Mouse (Mus musculus) heart, postnatal 0 days (tissue): ENCODE data around the gene Tbc1d10b. TPM values are rescaled to one million over a fixed set of nuclear protein-coding genes. Genes with fewer than 3 reads are reported as not detected.
A peak's percentile ranks its signal among the peaks of the same experiment; 100 is the strongest.

Experiments
- ATAC-seq: fragments of 200-750 bp; cut with Nextera tagmentation; 2 replicates; pipeline ENCODE4 v1.8.0; 2017; ENCODE audit warnings: low read depth, moderate number of reproducible peaks, moderate library complexity; ENCODE audit not compliant: insufficient read depth
- DNase-seq: peaks from one replicate; pipeline ENCODE4 v3.0.0-alpha.2; 2016; ENCODE audit warnings: low spot score
- H3K27ac ChIP-seq: fragments of 300-500 bp; sonication (generic); 2 replicates; pipeline ENCODE4 v1.5.1; 2014; ENCODE audit warnings: low read depth, mild to moderate bottlenecking
- H3K27me3 ChIP-seq: fragments of 300-500 bp; sonication (generic); 2 replicates; pipeline ENCODE4 v1.6.1; 2014; ENCODE audit warnings: low read length, mixed read lengths; ENCODE audit not compliant: control insufficient read depth, insufficient read depth
- H3K36me3 ChIP-seq: fragments of 300-500 bp; sonication (generic); replicated peaks from 2 replicates; pipeline ENCODE4 v1.6.1; 2014; ENCODE audit warnings: low read length, mixed read lengths; ENCODE audit not compliant: control insufficient read depth, insufficient read depth
- H3K4me1 ChIP-seq: fragments of 300-500 bp; sonication (generic); 2 replicates; pipeline ENCODE4 v1.6.1; 2014; ENCODE audit warnings: antibody characterized with exemption; ENCODE audit not compliant: control insufficient read depth, insufficient read depth
- H3K4me2 ChIP-seq: fragments of 300-500 bp; sonication (generic); 2 replicates; pipeline ENCODE4 v1.6.1; 2014; ENCODE audit warnings: low read depth, mild to moderate bottlenecking, low read length, moderate library complexity
- H3K4me3 ChIP-seq: fragments of 300-500 bp; sonication (generic); 2 replicates; pipeline ENCODE4 v1.5.1; 2014; ENCODE audit warnings: low read depth, low read length
- H3K9ac ChIP-seq: fragments of 300-500 bp; sonication (generic); replicated peaks from 2 replicates; pipeline ENCODE4 v1.6.1; 2014; ENCODE audit warnings: low read depth, low read length, mixed read lengths
- H3K9me3 ChIP-seq: fragments of 300-500 bp; sonication (generic); replicated peaks from 2 replicates; pipeline ENCODE4 v1.6.1; 2016; ENCODE audit warnings: low read length; ENCODE audit not compliant: control insufficient read depth
- CTCF ChIP-seq: IDR thresholded peaks from 2 replicates; pipeline ENCODE4 v1.5.1; 2016; ENCODE audit warnings: antibody characterized with exemption, control low read depth, low read depth
- EP300 ChIP-seq: IDR thresholded peaks from 2 replicates; pipeline ENCODE4 v1.6.1; 2016; ENCODE audit warnings: antibody characterized with exemption, low read depth
- WGBS: fragments of 180-500 bp; shearing (Covaris S2); extraction: QIAGEN DNeasy Blood & Tissue Kit; methylation state at CpG from one replicate; pipeline ENCODE4 v1.1.7; 2014; 5-methylcytosine and 5-hydroxymethylcytosine counted together
- polyA plus RNA-seq: library from polyadenylated mRNA; unstranded; fragments of >200 nt; fragmentation: Nextera tagmentation; extraction: Ambion mirVana; gene quantifications from 2 replicates; pipeline ENCODE4 v1.2.1, GENCODE M21; 2015
- total RNA-seq: library from RNA; depleted of rRNA; stranded (reverse); fragments of >200 nt; gene quantifications from 2 replicates; pipeline ENCODE4 v1.2.3, GENCODE M21; 2014; ENCODE audit warnings: low replicate concordance

The Tbc1d10b gene
- total and polyA plus RNA-seq, 2 experiments from 2014 or later = 10.8 to 45.3 TPM

- peak; percentile 25 for DNase-seq
- peak overlapping the region; percentile 93 for H3K27ac ChIP-seq
- H3K36me3 ChIP-seq = peaks cover 20% of the 10 kb centered on the region; the same call in 1 of the 2 replicates
- peak overlapping the region; percentile 87 for H3K4me2 ChIP-seq
- H3K9ac ChIP-seq = peak overlapping the region; percentile 81; the same call in 1 of the 2 replicates
- TF ChIP-seq CTCF = no peak
- TF ChIP-seq EP300 = no peak
- no peaks in the 10 kb centered on the region for H3K27me3 ChIP-seq
- H3K4me1 ChIP-seq = peaks cover 14% of the 10 kb centered on the region; the same call in 1 of the 2 replicates
- H3K9me3 ChIP-seq = no peaks in the 10 kb centered on the region
- WGBS = 31% methylated on average over 2 of the region's 2 CpGs
- H3K4me3 ChIP-seq = peak overlapping the region; percentile 66
- no peak for ATAC-seq
These were observed 35.1 kb upstream of the Tbc1d10b start for GRCm38 (mm10) chr7:127243361-127243867.

GRCm38 (mm10) chr7:127234777-127235176 is 26.5 kb upstream of the Tbc1d10b start:
- Histone ChIP-seq H3K27me3 (no peaks in the 10 kb centered on the region), H3K4me1 (peaks cover 9% of the 10 kb centered on the region), H3K4me3 (no peak overlapping the region), H3K36me3 (peaks cover 36% of the 10 kb centered on the region), H3K9ac (no peak overlapping the region), H3K4me2 (no peak overlapping the region), H3K27ac (no peak overlapping the region), H3K9me3 (no peaks in the 10 kb centered on the region)
- TF ChIP-seq EP300 = no peak
- no peak for TF ChIP-seq CTCF
- WGBS = 87% methylated on average over 2 of the region's 2 CpGs
- DNase-seq = no peak
- ATAC-seq = no peak

GRCm38 (mm10) chr7:127233765-127234164 is 25.5 kb upstream of the Tbc1d10b start:
- Histone ChIP-seq H3K27me3 (no peaks in the 10 kb centered on the region), H3K4me1 (peaks cover 9% of the 10 kb centered on the region), H3K9me3 (no peaks in the 10 kb centered on the region), H3K27ac (peak overlapping the region; percentile 93), H3K4me2 (peak overlapping the region; percentile 85), H3K4me3 (peak overlapping the region; percentile 95), H3K9ac (peak overlapping the region; percentile 71), H3K36me3 (peaks cover 36% of the 10 kb centered on the region)
- TF ChIP-seq EP300 = no peak
- no peak for TF ChIP-seq CTCF
- WGBS = 5% methylated on average over 9 of the region's 9 CpGs
- ATAC-seq = no peak
- no peak for DNase-seq

GRCm38 (mm10) chr7:127233368-127233749 is 25.1 kb upstream of the Tbc1d10b start:
- ATAC-seq (peak; percentile 2; the same call in 1 of the 2 replicates), DNase-seq (no peak)
- 0% methylated on average over 27 of the region's 27 CpGs for WGBS
- peak overlapping the region; percentile 85 for H3K4me2 ChIP-seq
- H3K36me3 ChIP-seq = peaks cover 36% of the 10 kb centered on the region
- TF ChIP-seq EP300 (no peak), CTCF (no peak)
- peaks cover 9% of the 10 kb centered on the region for H3K4me1 ChIP-seq
- H3K27ac ChIP-seq = peak overlapping the region; percentile 93
- H3K9me3 ChIP-seq = no peaks in the 10 kb centered on the region
- H3K27me3 ChIP-seq = no peaks in the 10 kb centered on the region
- peak overlapping the region; percentile 71 for H3K9ac ChIP-seq
- H3K4me3 ChIP-seq = peak overlapping the region; percentile 95

- H3K9me3 ChIP-seq = no peaks in the 10 kb centered on the region
- ATAC-seq (peak; percentile 90), DNase-seq (peak; percentile 90)
- H3K4me1 ChIP-seq = peaks cover 9% of the 10 kb centered on the region
- H3K27ac ChIP-seq = peak within 1 kb of the TSS; percentile 93
- TF ChIP-seq CTCF (no peak), EP300 (peak; percentile 80; the same call in 1 of the 2 replicates)
- H3K9ac ChIP-seq = peak within 1 kb of the TSS; percentile 71
- peaks cover 31% of the 10 kb centered on the region for H3K36me3 ChIP-seq
- under 1% methylated on average over 61 of the region's 64 CpGs for WGBS
- peak within 1 kb of the TSS; percentile 95 for H3K4me3 ChIP-seq
- H3K27me3 ChIP-seq = no peaks in the 10 kb centered on the region
- H3K4me2 ChIP-seq = peak within 1 kb of the TSS; percentile 85
These were observed 24.5 kb upstream of the Tbc1d10b start, which contains the start of the genes Zfp553 and Sept1 for GRCm38 (mm10) chr7:127232622-127233367. Gene Zfp553 (plus strand): TSS chr7:127233061. Gene Sept1 (minus strand): TSS chr7:127233130.
